Mouse (Mus musculus) A20 (cell line): ENCODE measurements at regions not wholly inside any gene's neighbourhood (a gene's known extent, or its start where the extent isn't known, plus 50 kb on each side); places are given as distances from the start of the nearest gene placed in this dataset.

Experiments used
- DNase-seq: peaks from one replicate; pipeline ENCODE4 v3.0.0-alpha.2; 2011; ENCODE audit warnings: low read depth, low spot score

DNA sequence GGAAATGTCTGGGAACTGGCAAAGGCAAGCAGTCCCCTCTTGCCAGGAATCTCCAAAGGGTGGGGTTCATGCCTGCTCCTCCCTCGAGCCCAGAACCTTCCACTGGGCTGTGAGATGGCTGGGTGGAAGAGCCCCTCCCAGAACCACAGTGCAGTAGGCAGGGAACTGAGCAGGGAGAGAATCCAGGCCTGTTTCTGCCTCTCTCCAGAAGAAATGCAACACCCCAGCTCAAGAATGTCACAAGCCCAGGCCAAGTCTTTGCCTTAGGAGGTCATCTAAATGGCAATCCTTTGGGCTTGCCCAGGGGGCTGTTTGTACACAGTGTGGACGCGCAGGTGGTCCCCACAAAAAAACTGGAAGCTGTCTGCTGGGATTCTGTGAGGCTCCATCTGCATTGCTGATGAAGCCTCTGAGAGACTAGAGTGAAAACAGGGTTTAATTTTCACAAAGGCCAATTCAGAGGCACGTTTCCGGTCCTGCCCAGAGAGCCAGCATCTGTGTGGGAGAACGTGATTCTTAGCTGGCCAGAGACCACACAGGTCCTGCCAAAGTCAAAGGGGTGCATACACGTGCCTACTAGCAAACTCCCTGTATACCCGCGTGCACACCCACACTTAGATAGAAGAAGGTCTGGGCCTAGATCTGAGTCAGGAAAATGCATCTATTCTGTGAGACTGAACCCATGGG, 129.0 kb downstream of the Hmg20a start:
- no peak for DNase-seq

DNA sequence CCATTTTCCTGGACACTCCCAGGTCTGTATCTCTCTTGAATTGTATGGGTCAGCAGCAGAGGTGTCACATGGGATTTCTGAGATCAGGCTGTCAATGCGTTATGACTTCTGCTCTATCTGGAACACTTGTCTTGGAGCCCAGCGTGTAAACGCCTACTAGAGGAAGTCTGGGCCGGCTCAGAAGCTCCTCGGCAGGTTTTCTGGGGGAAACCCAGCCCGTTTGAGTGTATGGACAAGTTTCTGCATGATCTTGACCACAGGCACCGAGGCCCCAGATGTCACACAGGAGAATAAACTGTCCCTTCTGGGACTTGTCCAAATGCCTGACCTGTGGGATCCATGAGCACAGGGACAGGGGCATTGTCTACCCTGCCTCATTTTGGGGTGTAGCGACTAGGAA, 131.4 kb downstream of the Hmg20a start:
- peak; percentile 19 for DNase-seq

DNA sequence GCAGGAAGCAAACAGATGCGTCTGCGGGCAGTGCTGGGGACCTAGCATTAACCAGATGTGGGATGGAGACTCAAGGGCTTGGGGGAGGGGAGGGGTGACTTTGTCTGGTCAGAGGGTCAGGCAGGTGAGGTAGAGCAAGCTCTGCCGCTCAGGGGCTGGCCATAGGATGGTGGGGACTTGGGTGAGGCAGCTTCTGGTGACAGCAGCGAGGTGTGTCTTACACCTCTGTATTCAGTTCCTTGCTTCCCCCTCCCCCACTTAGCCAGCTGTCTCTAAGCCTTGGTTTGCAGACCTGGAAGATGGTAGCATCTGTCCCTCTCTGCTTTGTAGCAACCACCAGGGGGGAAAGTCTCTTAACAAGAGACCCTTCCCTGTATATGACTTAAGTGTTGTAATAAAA, 131.8 kb downstream of the Hmg20a start:
- peak; percentile 23 for DNase-seq

DNA sequence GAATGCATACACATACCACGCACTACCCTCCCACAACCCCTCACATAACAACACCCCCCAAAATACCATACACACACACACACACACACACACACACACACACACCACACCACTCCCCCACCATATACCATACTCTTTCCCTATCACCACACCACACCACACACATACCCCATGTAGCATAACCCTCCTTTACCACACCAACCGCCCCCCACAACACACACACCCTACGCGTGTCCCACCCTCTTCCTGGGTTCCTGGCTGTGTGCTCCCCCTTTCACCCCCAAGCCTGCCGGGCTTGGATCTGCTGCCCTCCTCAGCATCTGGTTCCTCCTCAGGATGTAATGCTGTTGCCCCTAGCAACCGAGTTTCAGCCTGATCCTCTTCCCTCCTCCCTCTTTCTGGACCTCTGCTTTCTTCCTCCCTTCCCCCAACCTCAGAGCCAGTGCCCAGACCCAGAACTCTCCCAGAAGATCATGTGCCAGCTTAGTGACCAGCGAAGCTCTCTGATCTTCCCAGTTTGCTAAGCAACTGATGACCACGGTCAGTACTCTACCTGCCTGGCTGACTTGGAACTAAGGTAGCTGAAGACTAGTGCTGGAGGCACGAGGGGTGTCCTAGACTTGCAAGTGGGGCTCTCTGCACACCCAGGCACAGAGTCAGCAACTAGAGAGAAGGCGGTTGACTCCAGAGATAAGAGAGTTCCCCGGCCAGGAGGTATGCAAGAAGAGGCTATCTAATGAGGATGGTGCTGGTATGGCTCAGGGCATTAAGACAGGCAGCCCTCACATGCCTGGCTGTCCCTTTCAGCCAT, 133.2 kb downstream of the Hmg20a start:
- no peak for DNase-seq

DNA sequence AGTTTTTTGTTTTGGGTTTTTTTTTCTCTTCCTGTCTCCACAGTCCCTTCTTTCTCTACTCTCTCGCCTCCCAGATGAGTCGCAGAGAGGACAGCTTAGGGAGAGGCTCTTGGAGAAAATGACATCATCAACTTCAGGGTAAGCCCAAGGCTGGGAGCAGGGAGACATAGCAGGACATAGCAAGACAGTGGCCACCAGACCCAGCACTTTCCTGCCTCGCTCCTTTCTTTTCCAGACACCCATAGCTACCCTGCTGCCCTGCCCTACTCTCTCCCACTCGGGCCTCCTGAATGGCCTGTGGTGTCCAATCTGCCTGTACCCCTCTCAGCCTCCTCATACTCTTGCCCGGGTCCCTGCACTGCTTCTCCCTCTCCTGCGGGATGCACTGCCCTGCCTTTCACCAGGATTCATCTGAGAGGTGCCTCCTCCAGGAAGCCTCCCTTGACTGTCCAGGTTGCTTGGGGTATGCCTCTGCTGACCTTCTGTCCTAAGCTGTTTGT, 133.8 kb downstream of the Hmg20a start:
- DNase-seq, result no peak

DNA sequence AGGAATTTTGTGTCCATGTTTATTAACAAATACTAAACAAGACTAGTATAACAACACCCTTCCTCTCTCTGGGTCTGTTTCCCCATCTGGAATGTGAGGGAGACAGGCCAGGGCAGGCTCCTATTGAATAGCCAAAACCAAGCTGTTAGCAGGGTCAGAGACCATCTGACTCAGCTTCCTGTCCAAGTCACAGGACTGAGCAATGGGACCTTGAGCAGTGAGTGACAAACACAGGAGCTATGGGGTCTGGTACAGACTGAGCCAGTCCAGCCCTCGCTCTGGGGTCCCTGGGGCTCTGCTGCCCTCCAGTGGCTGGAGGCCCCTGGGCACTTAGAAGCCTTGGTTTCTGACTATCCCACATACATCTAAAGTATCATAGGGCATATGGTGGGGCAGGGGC, 134.4 kb downstream of the Hmg20a start:
- DNase-seq, result peak; percentile 72

DNA sequence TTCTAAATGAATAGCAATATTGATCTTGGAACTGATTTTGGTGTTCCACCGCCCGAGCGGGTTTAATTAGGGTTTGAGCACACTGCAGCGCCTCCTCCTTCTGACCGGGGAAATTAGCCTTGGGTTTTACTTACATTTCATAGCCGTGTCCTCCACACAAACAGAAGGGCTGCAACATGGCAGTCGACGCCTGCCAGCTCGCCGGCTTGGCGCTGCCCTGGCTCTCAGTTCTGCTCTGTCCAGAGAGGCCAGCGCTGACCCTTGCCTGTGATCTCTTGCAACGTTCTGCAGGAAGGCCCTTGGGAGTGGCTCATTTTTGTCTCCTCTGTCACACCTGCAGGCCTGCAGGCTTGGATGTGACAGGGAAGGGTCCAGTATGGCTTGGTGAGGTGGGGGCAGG, 135.2 kb downstream of the Hmg20a start:
- no peak for DNase-seq

DNA sequence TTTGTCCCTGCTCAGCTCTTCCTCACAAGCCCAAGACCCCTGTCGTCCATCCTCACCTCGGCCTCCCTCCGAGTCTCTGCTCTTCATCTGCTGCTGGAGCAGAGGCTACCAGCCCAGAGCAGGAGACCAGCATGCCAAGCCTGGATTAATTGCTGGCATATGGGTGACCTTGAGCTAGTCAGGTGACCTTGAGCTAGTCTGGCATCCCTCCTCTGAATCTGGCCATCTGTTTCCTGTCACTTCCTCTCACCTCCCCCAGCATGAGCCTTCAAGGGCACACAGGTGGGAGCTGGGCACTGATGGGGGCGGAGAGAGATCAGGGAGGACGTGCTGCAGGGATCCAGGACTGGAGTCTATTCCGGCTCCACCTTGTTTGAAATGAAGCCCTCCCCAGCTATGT, 135.7 kb downstream of the Hmg20a start:
- DNase-seq, result no peak

DNA sequence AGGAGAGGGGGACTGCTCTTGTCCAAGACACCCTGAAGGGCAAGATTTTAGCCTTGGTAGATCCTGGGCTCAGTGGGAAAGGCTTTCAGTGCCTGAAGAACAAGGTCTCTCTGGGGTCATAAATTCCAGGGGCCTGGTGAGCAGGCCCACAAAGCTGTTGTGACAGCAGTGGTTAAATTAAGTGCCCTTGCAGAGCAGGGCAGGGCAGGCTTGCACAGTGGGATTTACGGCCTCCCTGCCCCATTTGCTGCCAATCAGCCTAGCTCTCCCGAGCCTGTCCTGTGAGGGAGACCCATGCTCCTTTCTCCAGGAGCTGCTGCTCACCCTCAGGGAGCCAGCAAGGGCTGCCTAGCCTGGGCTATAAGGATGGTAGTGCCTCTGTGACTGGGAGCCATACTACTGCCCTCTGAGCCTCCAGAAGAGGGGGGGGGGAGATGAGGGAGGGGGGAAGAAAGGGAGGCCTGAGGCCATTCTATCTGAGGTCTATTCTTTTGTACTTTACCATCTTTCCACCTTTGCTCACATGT, 141.3 kb downstream of the Hmg20a start:
- DNase-seq, result no peak

DNA sequence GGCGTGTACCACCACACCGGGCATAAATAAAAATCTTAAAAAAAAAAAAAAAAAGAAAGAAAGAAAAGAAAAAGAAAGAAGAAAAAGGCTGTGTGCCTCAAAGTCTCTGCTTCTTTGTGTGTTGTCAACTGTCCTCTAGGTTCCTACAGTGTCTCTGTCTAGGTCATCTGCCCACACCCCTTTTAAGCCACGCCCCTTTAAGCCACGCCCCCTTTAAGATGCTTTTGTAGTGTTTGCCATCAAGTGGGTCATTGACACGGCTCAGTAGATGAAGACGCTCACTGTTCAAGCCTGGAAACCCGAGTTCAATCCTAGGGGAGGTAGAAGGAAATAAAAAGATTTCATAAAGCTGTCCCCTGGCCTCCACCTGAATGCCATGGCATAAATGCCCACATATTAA, 144.0 kb downstream of the Hmg20a start:
- DNase-seq, result peak; percentile 26

DNA sequence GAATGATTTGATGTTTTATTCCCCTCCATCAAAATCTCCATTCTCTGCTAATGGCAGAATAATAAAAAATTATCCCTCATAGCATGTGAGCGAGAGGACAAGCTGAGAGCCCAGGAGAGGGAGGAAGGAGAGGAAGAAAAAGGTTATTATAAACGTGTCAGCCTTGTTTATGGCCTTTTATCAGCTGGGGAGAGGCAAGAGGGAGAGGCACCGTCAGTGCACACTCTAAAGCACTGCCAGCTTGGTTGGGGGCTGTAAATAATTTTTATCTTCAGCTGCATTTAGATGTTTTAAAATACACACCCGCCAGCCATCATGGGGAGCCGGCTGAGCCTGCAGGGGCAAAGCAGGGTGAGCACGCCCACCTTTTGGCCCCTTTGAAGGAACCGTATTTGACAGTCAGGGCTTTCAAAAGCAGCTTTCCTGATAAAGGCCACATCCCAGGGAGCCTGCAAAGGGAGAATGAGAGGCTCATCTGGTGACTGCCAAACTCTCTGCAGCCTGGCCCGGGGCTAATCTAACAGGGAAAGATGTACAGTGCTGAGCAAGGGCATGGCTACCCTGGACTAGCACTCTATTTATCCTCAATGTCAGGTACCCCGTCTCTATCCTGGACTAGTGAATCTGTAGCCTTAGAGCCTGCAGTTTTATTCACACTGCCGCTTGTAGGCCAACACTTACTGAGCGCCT, 145.8 kb downstream of the Hmg20a start:
- no peak for DNase-seq
